Mouse (Mus musculus) bone marrow macrophage, adult 2 months (primary cell): ENCODE data around the gene Ncf1. TPM values are rescaled to one million over a fixed set of nuclear protein-coding genes. Genes with fewer than 3 reads are reported as not detected.

Experiments used
- H3K27ac ChIP-seq: 2 replicates; pipeline ENCODE4 v1.5.1; 2012; ENCODE audit warnings: low read depth, low read length; ENCODE audit not compliant: insufficient read depth
- H3K4me1 ChIP-seq: 2 replicates; pipeline ENCODE4 v1.6.1; 2012; ENCODE audit warnings: low read length; ENCODE audit not compliant: control insufficient read depth, insufficient read depth
- H3K4me3 ChIP-seq: 2 replicates; pipeline ENCODE4 v1.5.1; 2012; ENCODE audit warnings: mild to moderate bottlenecking, low read length, moderate library complexity; ENCODE audit not compliant: insufficient read depth
- CTCF ChIP-seq: IDR thresholded peaks from 2 replicates; pipeline ENCODE4 v1.5.1; 2012; ENCODE audit warnings: low read depth, mild to moderate bottlenecking, low read length, moderate library complexity
- POLR2A ChIP-seq: IDR thresholded peaks from 2 replicates; pipeline ENCODE4 v1.6.1; 2012; ENCODE audit warnings: mild to moderate bottlenecking, low read depth, low read length, borderline replicate concordance
- polyA plus RNA-seq: library from polyadenylated mRNA; stranded (reverse); fragments of >200 nt; gene quantifications from 2 replicates; pipeline ENCODE4 v1.2.4, GENCODE M21; 2012; ENCODE audit not compliant: missing spikeins, insufficient read depth, insufficient read length

Ncf1 gene
- polyA plus RNA-seq, 1 experiment: 392 TPM

GRCm38 (mm10) chr5:134260001-134260636 is 30.7 kb upstream of the Ncf1 start:
- no peak overlapping the region for H3K4me3 ChIP-seq
- H3K4me1 ChIP-seq: peaks cover 19% of the 10 kb centered on the region
- no peak overlapping the region for H3K27ac ChIP-seq
- TF ChIP-seq CTCF (no peak), POLR2A (no peak)

- H3K4me1 ChIP-seq: peaks cover 19% of the 10 kb centered on the region
- H3K27ac ChIP-seq: peak overlapping the region; percentile 51
- TF ChIP-seq CTCF: no peak
- TF ChIP-seq POLR2A: no peak
- no peak overlapping the region for H3K4me3 ChIP-seq
Measured at GRCm38 (mm10) chr5:134258934-134259333, 29.5 kb upstream of the Ncf1 start.

- peak overlapping the region; percentile 51 for H3K27ac ChIP-seq
- H3K4me3 ChIP-seq: no peak overlapping the region
- H3K4me1 ChIP-seq: peaks cover 19% of the 10 kb centered on the region
- TF ChIP-seq CTCF (no peak), POLR2A (no peak)
Measured at GRCm38 (mm10) chr5:134258395-134258794, 29.0 kb upstream of the Ncf1 start.

- no peak overlapping the region for H3K4me3 ChIP-seq
- H3K4me1 ChIP-seq: peaks cover 19% of the 10 kb centered on the region
- TF ChIP-seq CTCF: no peak
- TF ChIP-seq POLR2A: no peak
- 0 out of 2 replicates have a peak overlapping the region, but pooled peaks have one; percentile 42 for H3K27ac ChIP-seq
Measured at GRCm38 (mm10) chr5:134257349-134258031, 28.1 kb upstream of the Ncf1 start.

- H3K4me3 ChIP-seq: no peak overlapping the region
- H3K27ac ChIP-seq: no peak overlapping the region
- TF ChIP-seq POLR2A: no peak
- no peak for TF ChIP-seq CTCF
- H3K4me1 ChIP-seq: peaks cover 19% of the 10 kb centered on the region
Measured at GRCm38 (mm10) chr5:134255294-134255693, 25.9 kb upstream of the Ncf1 start.

GRCm38 (mm10) chr5:134253806-134254205 is 24.4 kb upstream of the Ncf1 start:
- Histone ChIP-seq H3K27ac (no peak overlapping the region), H3K4me1 (peaks cover 13% of the 10 kb centered on the region), H3K4me3 (no peak overlapping the region)
- TF ChIP-seq POLR2A (no peak), CTCF (no peak)

GRCm38 (mm10) chr5:134251083-134251482 is 21.7 kb upstream of the Ncf1 start:
- H3K4me3 ChIP-seq: no peak overlapping the region
- H3K27ac ChIP-seq: no peak overlapping the region
- H3K4me1 ChIP-seq: 0 out of 2 replicates have a peak, but pooled peaks cover 2% of the 10 kb centered on the region
- TF ChIP-seq POLR2A: no peak
- TF ChIP-seq CTCF: no peak

GRCm38 (mm10) chr5:134250601-134251000 is 21.2 kb upstream of the Ncf1 start:
- Histone ChIP-seq H3K27ac (no peak overlapping the region), H3K4me3 (no peak overlapping the region), H3K4me1 (0 out of 2 replicates have a peak, but pooled peaks cover 2% of the 10 kb centered on the region)
- no peak for TF ChIP-seq POLR2A
- TF ChIP-seq CTCF: no peak

- Histone ChIP-seq H3K4me1 (0 out of 2 replicates have a peak, but pooled peaks cover 2% of the 10 kb centered on the region), H3K4me3 (no peak overlapping the region), H3K27ac (no peak overlapping the region)
- TF ChIP-seq POLR2A: no peak
- TF ChIP-seq CTCF: no peak
Measured at GRCm38 (mm10) chr5:134249245-134249649, 19.8 kb upstream of the Ncf1 start.

GRCm38 (mm10) chr5:134248608-134249244 is 19.3 kb upstream of the Ncf1 start:
- Histone ChIP-seq H3K4me3 (no peak overlapping the region), H3K27ac (no peak overlapping the region), H3K4me1 (0 out of 2 replicates have a peak, but pooled peaks cover 2% of the 10 kb centered on the region)
- TF ChIP-seq CTCF (no peak), POLR2A (no peak)
